Mouse (Mus musculus): ENCODE data around the gene Ppig. TPM values are rescaled to one million over a fixed set of nuclear protein-coding genes. Genes with fewer than 3 reads are reported as not detected.

Gene Ppig
- total RNA-seq, 1 experiment, result 32.2 TPM

DNA sequence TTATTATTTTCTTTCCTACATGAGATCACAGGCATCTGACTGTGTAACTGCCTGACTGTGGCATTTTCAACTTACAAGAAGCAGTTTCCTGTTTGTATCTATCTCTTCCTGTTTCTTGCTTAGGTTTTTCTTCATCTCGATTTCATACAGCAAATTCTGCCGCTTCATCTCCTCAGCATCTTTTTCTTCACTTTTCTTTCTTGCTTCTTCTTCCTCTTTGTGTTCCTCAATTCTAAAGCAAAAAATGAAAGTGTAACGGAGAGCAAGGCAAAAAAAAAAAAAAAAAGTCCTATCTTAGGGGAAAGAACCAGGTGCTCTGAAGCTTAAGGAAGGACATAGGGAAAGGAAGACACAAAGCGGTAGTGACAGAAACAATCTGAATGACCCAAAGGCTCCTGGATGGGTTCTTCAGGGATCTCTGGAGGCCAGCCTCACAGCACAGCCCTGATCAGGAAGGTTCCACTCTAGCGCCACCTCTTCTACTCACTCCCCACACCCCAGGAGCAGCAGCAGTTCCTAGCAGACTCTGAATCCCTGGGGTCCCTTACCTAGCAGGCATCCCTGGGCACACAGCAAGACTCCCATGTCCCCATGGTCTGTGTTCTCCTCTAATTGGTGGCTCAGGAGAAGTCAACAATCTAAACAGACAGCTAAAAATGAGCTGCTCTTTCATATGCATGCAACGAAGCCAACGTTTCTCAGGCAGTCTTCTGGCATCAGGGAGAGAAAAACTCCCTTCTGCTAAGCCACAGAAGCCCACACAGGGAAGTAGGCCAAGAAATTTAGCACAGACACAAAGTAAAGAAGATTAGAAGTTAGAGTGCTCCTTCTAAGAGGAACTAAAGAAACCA, 55.9 kb downstream of the Ppig start:
- TF ChIP-seq ZC3H11A (IDR thresholded peaks at IDR 0.05; ENCODE audit: borderline replicate concordance, low read depth, low read length), result no peak
- no peak for TF ChIP-seq MAFK (IDR thresholded peaks at IDR 0.05; ENCODE audit: insufficient read depth, low read depth, low read length)
- no peak for TF ChIP-seq HCFC1 (IDR thresholded peaks at IDR 0.05; ENCODE audit: borderline replicate concordance, insufficient read depth, low read length)
- TF ChIP-seq ZNF384 (IDR thresholded peaks at IDR 0.05; ENCODE audit: low read depth, low read length), result no peak
- Histone ChIP-seq H3K4me1 (ENCODE audit: control insufficient read depth in 2 of 2, insufficient read depth in 2 of 2, low read length in 2 of 2, poor library complexity in 1 of 2) (no peaks in the 10 kb centered on the region), H3K9me3 (ENCODE audit: control insufficient read depth, insufficient read depth, low read depth, low read length) (no peaks in the 10 kb centered on the region), H3K27ac (ENCODE audit: insufficient read depth, low read depth, low read length, poor library complexity, severe bottlenecking) (no peak overlapping the region), H3K4me3 (ENCODE audit: insufficient read depth in 1 of 2, low read depth in 1 of 2, low read length in 2 of 2, poor library complexity in 1 of 2, severe bottlenecking in 1 of 2) (no peak overlapping the region), H3K36me3 (ENCODE audit: control insufficient read depth, insufficient read depth, low read length, poor library complexity, severe bottlenecking) (no peaks in the 10 kb centered on the region), H3K9ac (ENCODE audit: insufficient read depth, low read depth, low read length, poor library complexity, severe bottlenecking) (no peak overlapping the region)
- DNase-seq (ENCODE audit: low read depth, low spot score), result peak; percentile 15
- in situ Hi-C loops (cut with MboI; ENCODE audit: low sequenced_read_pairs in 2 of 2, unreplicated experiment in 2 of 2), result no loop called here

DNA sequence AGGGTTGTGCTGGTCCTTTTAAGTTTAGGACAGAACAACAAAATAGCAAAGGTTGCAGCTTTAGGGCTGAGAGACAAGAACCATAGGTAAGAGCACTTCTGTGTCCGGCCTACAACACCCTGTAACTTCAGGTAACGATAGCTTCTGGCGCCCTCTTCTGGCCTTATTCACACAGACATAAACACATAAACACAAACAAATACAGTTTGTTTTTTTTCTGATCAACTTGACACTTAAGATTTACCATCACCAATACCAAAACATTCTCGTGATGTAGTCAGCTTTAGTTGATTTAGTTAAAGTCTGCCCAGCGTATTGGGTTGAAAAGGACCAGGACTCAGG, 56.5 kb downstream of the Ppig start:
- in situ Hi-C loops (cut with MboI; ENCODE audit: low sequenced_read_pairs in 2 of 2, unreplicated experiment in 2 of 2), result no loop called here
- H3K36me3 ChIP-seq (ENCODE audit: control insufficient read depth, insufficient read depth, low read length, poor library complexity, severe bottlenecking), result no peaks in the 10 kb centered on the region
- H3K27ac ChIP-seq (ENCODE audit: insufficient read depth, low read depth, low read length, poor library complexity, severe bottlenecking), result no peak overlapping the region
- H3K4me3 ChIP-seq (ENCODE audit: insufficient read depth in 1 of 2, low read depth in 1 of 2, low read length in 2 of 2, poor library complexity in 1 of 2, severe bottlenecking in 1 of 2), result no peak overlapping the region
- TF ChIP-seq ZNF384 (IDR thresholded peaks at IDR 0.05; ENCODE audit: low read depth, low read length) (no peak), CHD2 (IDR thresholded peaks at IDR 0.05; ENCODE audit: low read depth, low read length) (no peak), ZC3H11A (IDR thresholded peaks at IDR 0.05; ENCODE audit: borderline replicate concordance, low read depth, low read length) (no peak), HCFC1 (IDR thresholded peaks at IDR 0.05; ENCODE audit: borderline replicate concordance, insufficient read depth, low read length) (no peak), MAFK (IDR thresholded peaks at IDR 0.05; ENCODE audit: insufficient read depth, low read depth, low read length) (no peak)
- H3K9me3 ChIP-seq (ENCODE audit: control insufficient read depth, insufficient read depth, low read depth, low read length), result no peaks in the 10 kb centered on the region
- H3K4me1 ChIP-seq (ENCODE audit: control insufficient read depth in 2 of 2, insufficient read depth in 2 of 2, low read length in 2 of 2, poor library complexity in 1 of 2), result no peaks in the 10 kb centered on the region
- peak; percentile 62 for DNase-seq (ENCODE audit: low read depth, low spot score)
- H3K9ac ChIP-seq (ENCODE audit: insufficient read depth, low read depth, low read length, poor library complexity, severe bottlenecking), result no peak overlapping the region

DNA sequence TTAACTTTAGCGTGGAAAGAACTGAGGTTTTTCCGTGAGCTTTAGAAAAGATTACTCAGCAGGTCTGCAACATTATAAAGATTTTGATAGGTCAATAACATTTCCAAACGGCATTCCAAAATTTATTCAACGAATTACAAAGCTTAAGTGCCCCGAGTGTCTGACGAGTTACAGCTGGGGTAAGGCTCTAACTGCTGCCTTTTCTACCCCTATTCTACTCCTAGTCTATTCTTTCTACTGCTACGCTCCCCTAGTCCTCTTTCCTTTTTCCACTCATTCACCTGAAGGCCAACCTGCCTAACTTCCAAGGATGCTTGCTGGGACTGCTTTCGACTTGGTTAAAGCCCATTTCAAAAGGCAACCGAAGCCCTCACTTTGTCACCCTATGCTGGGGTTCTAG, 66.6 kb downstream of the Ppig start:
- in situ Hi-C loops (cut with MboI; ENCODE audit: low sequenced_read_pairs in 2 of 2, unreplicated experiment in 2 of 2), result loop anchor here in 1 of 2 experiments (10.0 kb wide), 1 partner anchor 154 kb away; no protein-coding TSS in a partner anchor
- no peak for TF ChIP-seq HCFC1 (IDR thresholded peaks at IDR 0.05; ENCODE audit: borderline replicate concordance, insufficient read depth, low read length)
- no peak for TF ChIP-seq CHD2 (IDR thresholded peaks at IDR 0.05; ENCODE audit: low read depth, low read length)
- TF ChIP-seq ZC3H11A (IDR thresholded peaks at IDR 0.05; ENCODE audit: borderline replicate concordance, low read depth, low read length), result no peak
- no peak for TF ChIP-seq MAFK (IDR thresholded peaks at IDR 0.05; ENCODE audit: insufficient read depth, low read depth, low read length)
- TF ChIP-seq ZNF384 (IDR thresholded peaks at IDR 0.05; ENCODE audit: low read depth, low read length), result no peak
- no peak overlapping the region for H3K27ac ChIP-seq (ENCODE audit: insufficient read depth, low read depth, low read length, poor library complexity, severe bottlenecking)
- H3K9me3 ChIP-seq (ENCODE audit: control insufficient read depth, insufficient read depth, low read depth, low read length), result no peaks in the 10 kb centered on the region
- peak overlapping the region; percentile 66 for H3K9ac ChIP-seq (ENCODE audit: insufficient read depth, low read depth, low read length, poor library complexity, severe bottlenecking)
- no peaks in the 10 kb centered on the region for H3K36me3 ChIP-seq (ENCODE audit: control insufficient read depth, insufficient read depth, low read length, poor library complexity, severe bottlenecking)
- H3K4me3 ChIP-seq (ENCODE audit: insufficient read depth in 1 of 2, low read depth in 1 of 2, low read length in 2 of 2, poor library complexity in 1 of 2, severe bottlenecking in 1 of 2), result peak overlapping the region; percentile 63 to 79
- no peak for DNase-seq (ENCODE audit: low read depth, low spot score)
- no peaks in the 10 kb centered on the region for H3K4me1 ChIP-seq (ENCODE audit: control insufficient read depth in 2 of 2, insufficient read depth in 2 of 2, low read length in 2 of 2, poor library complexity in 1 of 2)

DNA sequence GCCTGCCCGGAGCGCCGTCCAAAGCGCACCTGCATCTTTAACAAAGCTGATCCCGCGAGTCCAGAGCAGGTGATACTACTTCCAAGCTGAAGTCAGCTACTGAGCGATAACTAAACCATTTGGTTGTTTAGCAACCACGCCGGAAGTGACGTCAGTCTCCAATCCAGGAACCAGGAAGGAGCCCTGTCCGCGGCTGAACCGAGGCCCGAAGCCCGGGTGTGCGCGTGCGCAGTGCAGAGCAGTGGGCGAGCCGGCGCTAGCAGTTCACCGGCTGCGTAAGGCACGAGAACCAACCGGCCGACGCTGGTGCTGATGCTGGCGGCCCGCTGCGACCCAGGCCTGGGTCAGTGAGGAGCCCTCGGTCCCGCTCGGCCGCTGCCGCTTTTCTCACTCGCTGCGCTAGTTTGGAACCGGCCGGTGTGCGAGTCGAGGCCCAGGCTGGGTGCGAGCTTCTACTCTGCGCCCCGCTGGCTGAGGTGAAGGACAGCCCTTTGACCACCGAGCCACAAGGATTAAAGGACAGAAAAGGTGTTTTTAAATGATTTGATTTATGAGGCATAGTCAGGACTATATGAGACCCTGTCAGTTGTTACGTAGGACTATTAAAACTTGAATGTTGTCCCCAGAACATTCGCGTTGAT, 67.2 kb downstream of the Ppig start, which contains the start of the genes Ccdc173 and Phospho2:
Gene Ccdc173, minus strand, starts transcription at position 147 of the 641 bp plus-strand sequence.
Gene Phospho2, plus strand, starts transcription at position 195 of the 641 bp plus-strand sequence.
- Histone ChIP-seq H3K9ac (ENCODE audit: insufficient read depth, low read depth, low read length, poor library complexity, severe bottlenecking) (peak within 1 kb of the TSS; percentile 89), H3K4me1 (ENCODE audit: control insufficient read depth in 2 of 2, insufficient read depth in 2 of 2, low read length in 2 of 2, poor library complexity in 1 of 2) (no peaks in the 10 kb centered on the region), H3K36me3 (ENCODE audit: control insufficient read depth, insufficient read depth, low read length, poor library complexity, severe bottlenecking) (no peaks in the 10 kb centered on the region), H3K27ac (ENCODE audit: insufficient read depth, low read depth, low read length, poor library complexity, severe bottlenecking) (peak within 1 kb of the TSS; percentile 14; the same call in 1 of the 2 replicates), H3K9me3 (ENCODE audit: control insufficient read depth, insufficient read depth, low read depth, low read length) (no peaks in the 10 kb centered on the region), H3K4me3 (ENCODE audit: insufficient read depth in 1 of 2, low read depth in 1 of 2, low read length in 2 of 2, poor library complexity in 1 of 2, severe bottlenecking in 1 of 2) (peak within 1 kb of the TSS; percentile 79 to 88)
- peak; percentile 98 for DNase-seq (ENCODE audit: low read depth, low spot score)
- no peak for TF ChIP-seq MAFK (IDR thresholded peaks at IDR 0.05; ENCODE audit: insufficient read depth, low read depth, low read length)
- TF ChIP-seq ZNF384 (IDR thresholded peaks at IDR 0.05; ENCODE audit: low read depth, low read length), result no peak
- no peak for TF ChIP-seq ZC3H11A (IDR thresholded peaks at IDR 0.05; ENCODE audit: borderline replicate concordance, low read depth, low read length)
- no peak for TF ChIP-seq CHD2 (IDR thresholded peaks at IDR 0.05; ENCODE audit: low read depth, low read length)
- TF ChIP-seq HCFC1 (IDR thresholded peaks at IDR 0.05; ENCODE audit: borderline replicate concordance, insufficient read depth, low read length), result peak; percentile 37; the same call in 1 of the 2 replicates
- in situ Hi-C loops (cut with MboI; ENCODE audit: low sequenced_read_pairs in 2 of 2, unreplicated experiment in 2 of 2), result loop anchor here in 1 of 2 experiments (10.0 kb wide), 1 partner anchor 155 kb away; no protein-coding TSS in a partner anchor
